Mouse (Mus musculus) ES-E14 (cell line): Measurements from ENCODE around the gene Nob1.

Experiments
- MAFK ChIP-seq: IDR thresholded peaks from 2 replicates; pipeline ENCODE4 v1.6.1; 2014; ENCODE audit warnings: mild to moderate bottlenecking, low read depth, low read length, inconsistent platforms; ENCODE audit not compliant: insufficient read depth
- ZC3H11A ChIP-seq: IDR thresholded peaks from 2 replicates; pipeline ENCODE4 v1.6.1; 2012; ENCODE audit warnings: low read depth, mild to moderate bottlenecking, inconsistent platforms, low read length, borderline replicate concordance
- ZNF384 ChIP-seq: IDR thresholded peaks from 2 replicates; pipeline ENCODE4 v1.6.1; 2012; ENCODE audit warnings: low read depth, low read length, inconsistent platforms

DNA sequence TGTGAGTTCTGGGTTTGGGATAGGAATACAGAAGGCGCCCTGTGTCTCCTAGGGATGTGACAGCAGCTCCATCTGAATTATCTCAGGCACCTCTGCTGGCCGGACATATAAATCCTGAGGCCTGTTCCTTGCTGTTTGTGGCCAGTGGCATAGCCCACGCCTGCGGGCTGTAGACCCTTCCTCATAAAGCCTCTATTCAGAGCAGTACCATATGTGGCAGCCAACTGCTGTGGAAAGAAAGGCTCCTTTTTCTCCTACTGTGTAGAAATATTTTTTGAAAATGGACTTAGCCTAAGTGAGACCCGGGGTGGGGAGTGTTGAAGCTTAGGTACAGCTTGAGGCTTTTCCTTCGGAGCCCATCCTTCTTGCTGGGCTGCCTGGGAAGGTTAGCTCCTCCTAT lies 33.4 kb upstream of the Nob1 start:
- TF ChIP-seq ZC3H11A: no peak
- no peak for TF ChIP-seq MAFK
- no peak for TF ChIP-seq ZNF384
